Mouse (Mus musculus) layer of hippocampus, adult 2 months (tissue): ENCODE results near the gene Irs3. TPM values are rescaled to one million over a fixed set of nuclear protein-coding genes. Genes with fewer than 3 reads are reported as not detected.
"Not testable (repeated sequence)": the region's sequence is repeated elsewhere in the genome, so short reads cannot be mapped to it uniquely, and the experiment has no call there.

ENCODE experiments used
- DNase-seq, 2 experiments: peaks; one replicate each; pipeline ENCODE4 v3.0.0; 2022; ENCODE audit warnings: low spot score in 2 of 2
- H3K27ac ChIP-seq: fragments of 200-600 bp; 2 replicates; pipeline ENCODE4 v1.8.1; 2022
- H3K4me3 ChIP-seq: fragments of 200-600 bp; 2 replicates; pipeline ENCODE4 v1.8.1; 2022; ENCODE audit warnings: mild to moderate bottlenecking
- CTCF ChIP-seq: fragments of 200-600 bp; conservative IDR thresholded peaks from 2 replicates; pipeline ENCODE4 v1.8.1; 2022; ENCODE audit warnings: antibody characterized with exemption, mild to moderate bottlenecking, moderate library complexity
- total RNA-seq, 2 experiments: library from RNA; stranded (reverse); gene quantifications; 2 replicates each; pipeline ENCODE4 v1.2.3; 2021

The Irs3 gene
- total RNA-seq, 2 experiments from 2014 or later: 0.15 TPM; not detected in 1

GRCm38 (mm10) chr5:137629906-137630545 is 15.5 kb downstream of the Irs3 start:
- no peak for DNase-seq
- H3K27ac ChIP-seq: peak overlapping the region; percentile 94
- TF ChIP-seq CTCF: no peak
- peak overlapping the region; percentile 94 for H3K4me3 ChIP-seq

- peak overlapping the region; percentile 94 for H3K4me3 ChIP-seq
- peak overlapping the region; percentile 94 for H3K27ac ChIP-seq
- DNase-seq: peak in 1 of 2 experiments; percentile 37
- no peak for TF ChIP-seq CTCF
Observed at GRCm38 (mm10) chr5:137629306-137629721, 16.2 kb downstream of the Irs3 start.

GRCm38 (mm10) chr5:137628498-137629305 is 16.8 kb downstream of the Irs3 start, which contains the start of the genes Fbxo24, Lrch4 and Gm20605:
Fbxo24 (minus strand) TSS chr5:137629002.
Lrch4 (plus strand) TSS chr5:137629121.
Gm20605 (plus strand) TSS chr5:137629175.
- TF ChIP-seq CTCF: 0 out of 2 replicates have a peak, but pooled peaks have one; percentile 11
- Histone ChIP-seq H3K27ac (peak within 1 kb of the TSS; percentile 98), H3K4me3 (peak within 1 kb of the TSS; percentile 94)
- DNase-seq: peak; percentile 97 to 100

GRCm38 (mm10) chr5:137627991-137628390 is 17.5 kb downstream of the Irs3 start:
- peak overlapping the region; percentile 98 for H3K27ac ChIP-seq
- no peak for DNase-seq
- peak overlapping the region; percentile 77 for H3K4me3 ChIP-seq
- no peak; the same call in 1 of the 2 replicates for TF ChIP-seq CTCF

- H3K27ac ChIP-seq: no peak overlapping the region
- no peak for DNase-seq
- no peak for TF ChIP-seq CTCF
- no peak overlapping the region for H3K4me3 ChIP-seq
Observed at GRCm38 (mm10) chr5:137623937-137624530, 21.5 kb downstream of the Irs3 start.

- Histone ChIP-seq H3K4me3 (no peak overlapping the region), H3K27ac (no peak overlapping the region)
- no peak for TF ChIP-seq CTCF
- DNase-seq: no peak
Observed at GRCm38 (mm10) chr5:137615347-137615746, 30.2 kb downstream of the Irs3 start.

- not testable (repeated sequence) for H3K27ac ChIP-seq, H3K4me3 ChIP-seq, DNase-seq
- peak; percentile 58 for TF ChIP-seq CTCF
Observed at GRCm38 (mm10) chr5:137614921-137615320, 30.6 kb downstream of the Irs3 start.

GRCm38 (mm10) chr5:137613550-137613949 is 32.0 kb downstream of the Irs3 start, which contains the start of gene Pcolce:
Pcolce (minus strand) TSS chr5:137613784.
- no peak for DNase-seq
- Histone ChIP-seq H3K27ac (no peak within 1 kb of the TSS), H3K4me3 (no peak within 1 kb of the TSS)
- TF ChIP-seq CTCF: no peak

- DNase-seq: no peak
- TF ChIP-seq CTCF: no peak
Observed at GRCm38 (mm10) chr5:137613076-137613475, 32.4 kb downstream of the Irs3 start.

GRCm38 (mm10) chr5:137611245-137611602 is 34.3 kb downstream of the Irs3 start:
- Histone ChIP-seq H3K4me3 (no peak overlapping the region), H3K27ac (peak overlapping the region; percentile 28; the same call in 1 of the 2 replicates)
- DNase-seq: no peak
- no peak for TF ChIP-seq CTCF

More at GRCm38 (mm10) chr5:137613076-137613475, 32.4 kb downstream of the Irs3 start:
- Histone ChIP-seq H3K4me3 (no peak overlapping the region), H3K27ac (no peak overlapping the region)

GRCm38 (mm10) chr5:137610548-137611244 is 34.8 kb downstream of the Irs3 start:
- Histone ChIP-seq H3K4me3 (no peak overlapping the region), H3K27ac (peak overlapping the region; percentile 28; the same call in 1 of the 2 replicates)
- DNase-seq: no peak
- TF ChIP-seq CTCF: no peak

GRCm38 (mm10) chr5:137610056-137610455 is 35.5 kb downstream of the Irs3 start:
- no peak for DNase-seq
- H3K4me3 ChIP-seq: no peak overlapping the region
- H3K27ac ChIP-seq: no peak overlapping the region
- no peak for TF ChIP-seq CTCF
